Mouse (Mus musculus) spleen, postnatal 14 days (tissue): ENCODE results near the gene Fstl1.

Experiments used
- DNase-seq, 2 experiments: peaks; one replicate each; pipeline ENCODE4 v3.0.0; 2021 to 2022; ENCODE audit warnings: low spot score in 2 of 2

The Fstl1 gene

DNA sequence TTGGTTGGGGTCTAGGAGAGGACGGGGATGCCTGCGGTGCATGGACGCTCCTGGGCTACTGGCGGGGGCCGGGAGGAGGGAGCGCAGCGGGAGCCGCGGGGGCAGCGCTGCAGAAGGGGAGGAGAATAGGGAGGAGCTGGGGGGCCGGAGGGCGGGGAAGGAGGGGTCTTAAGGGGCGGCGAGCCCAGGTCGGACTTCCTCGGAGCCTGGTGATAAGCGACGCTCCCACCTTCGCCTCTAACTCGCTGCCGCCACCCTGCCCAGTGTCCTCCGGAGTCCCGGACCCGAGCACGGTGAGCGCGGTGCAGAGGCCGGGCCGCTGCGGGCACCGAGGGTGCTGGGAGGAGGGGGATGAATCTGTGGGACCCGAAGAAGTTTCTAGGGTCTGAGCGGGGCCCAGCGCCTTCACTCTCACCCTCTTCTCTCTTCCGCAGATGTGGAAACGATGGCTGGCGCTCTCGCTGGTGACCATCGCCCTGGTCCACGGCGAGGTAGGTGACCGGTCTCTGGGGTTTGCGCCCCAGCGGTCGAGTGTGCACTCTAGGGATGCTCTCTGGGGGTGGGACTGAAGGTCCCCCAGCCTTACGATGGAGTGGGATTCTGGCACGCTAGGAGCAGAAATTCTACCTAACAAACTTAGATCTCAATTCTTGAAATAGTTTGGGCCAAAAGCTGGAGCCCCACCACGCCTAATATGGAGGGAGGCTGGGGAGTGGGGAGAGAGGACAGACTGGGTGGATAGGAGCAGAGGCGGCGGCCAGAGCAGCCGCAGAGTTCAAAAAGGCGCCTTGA, at the start of gene Fstl1:
TSS of gene Fstl1 (plus strand) at position 14 of the 792 bp plus-strand sequence.
- DNase-seq: no peak

DNA sequence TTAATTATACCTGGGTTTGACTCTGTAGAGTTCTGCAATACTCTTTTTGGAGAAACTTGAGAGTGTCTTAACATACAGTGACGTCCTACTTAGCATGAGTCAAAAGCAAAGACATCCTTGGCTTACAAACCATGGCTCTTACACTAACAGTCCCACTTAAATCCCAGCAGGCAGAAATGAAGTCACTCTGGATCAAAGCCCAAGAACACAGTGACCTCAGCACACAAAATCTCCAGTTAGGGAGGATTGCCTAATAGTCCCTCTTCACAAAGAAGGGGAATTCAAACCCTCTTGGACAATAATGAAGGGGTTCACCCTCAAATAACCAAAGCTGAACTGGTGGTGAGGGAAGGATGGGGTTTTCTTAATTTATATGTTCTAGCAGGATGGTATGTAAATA, 48.0 kb upstream of the Fstl1 start:
- DNase-seq: no peak

DNA sequence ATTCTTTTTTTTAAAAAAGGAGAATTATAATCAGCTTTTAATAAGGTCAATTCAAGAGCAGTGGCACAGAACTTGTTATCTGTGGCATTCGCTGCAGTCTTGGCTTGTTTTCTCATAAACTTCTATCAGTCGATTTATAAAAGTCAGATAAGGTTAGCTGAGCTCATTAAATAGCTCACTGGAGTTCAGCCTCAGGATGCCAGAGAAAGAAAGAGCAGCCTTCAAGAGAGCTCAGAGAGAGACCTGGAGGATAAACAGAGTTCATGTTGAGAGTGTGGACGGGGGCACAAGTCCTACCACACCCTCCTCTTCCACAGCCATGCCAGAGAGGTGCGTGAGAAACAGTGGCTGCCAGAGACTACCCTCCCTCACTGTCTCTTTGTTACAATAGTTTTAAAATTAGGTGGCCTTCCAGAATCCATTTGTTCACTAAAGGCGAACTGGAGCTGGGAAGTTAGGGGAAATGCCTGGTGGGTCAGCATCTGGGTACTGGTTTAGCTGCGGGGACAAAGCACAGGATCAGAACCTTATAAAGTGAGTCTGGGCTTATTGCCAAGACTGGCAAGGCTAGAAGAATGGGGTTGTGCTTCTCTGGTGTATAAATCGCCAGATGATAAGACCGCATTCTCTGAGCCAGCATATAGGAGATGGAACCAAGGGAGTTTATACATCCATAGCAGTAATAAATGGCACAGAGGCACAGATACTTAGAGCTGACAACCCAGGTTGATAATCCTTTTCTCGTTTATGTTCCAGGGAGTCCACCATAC, 47.1 kb upstream of the Fstl1 start:
- DNase-seq: no peak

DNA sequence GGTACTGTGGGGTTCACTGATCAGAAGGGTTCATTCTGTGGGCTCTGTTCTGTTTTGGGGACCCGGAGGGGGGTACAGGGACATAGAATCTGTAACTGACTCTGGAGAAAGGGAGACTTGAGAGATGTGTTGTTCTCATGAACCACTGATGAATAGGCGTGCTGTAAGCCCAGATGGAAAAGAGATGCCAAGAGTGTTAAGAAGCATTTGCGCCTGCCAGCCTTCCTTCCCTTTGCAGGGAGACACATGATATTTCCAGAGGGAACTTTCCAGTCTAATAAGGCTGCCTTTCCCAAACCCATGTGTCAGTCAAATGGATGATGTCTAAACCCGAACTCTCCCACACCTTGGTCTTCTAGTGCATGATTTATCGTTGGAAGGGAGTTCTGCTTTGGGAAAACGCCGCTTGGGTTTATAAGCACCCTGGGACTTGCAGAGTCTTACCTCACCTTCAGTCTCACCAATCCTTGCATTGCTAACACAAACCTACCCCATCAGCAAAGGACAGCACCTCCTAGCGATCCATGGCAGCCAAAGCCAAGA, 46.3 kb upstream of the Fstl1 start:
- no peak for DNase-seq

DNA sequence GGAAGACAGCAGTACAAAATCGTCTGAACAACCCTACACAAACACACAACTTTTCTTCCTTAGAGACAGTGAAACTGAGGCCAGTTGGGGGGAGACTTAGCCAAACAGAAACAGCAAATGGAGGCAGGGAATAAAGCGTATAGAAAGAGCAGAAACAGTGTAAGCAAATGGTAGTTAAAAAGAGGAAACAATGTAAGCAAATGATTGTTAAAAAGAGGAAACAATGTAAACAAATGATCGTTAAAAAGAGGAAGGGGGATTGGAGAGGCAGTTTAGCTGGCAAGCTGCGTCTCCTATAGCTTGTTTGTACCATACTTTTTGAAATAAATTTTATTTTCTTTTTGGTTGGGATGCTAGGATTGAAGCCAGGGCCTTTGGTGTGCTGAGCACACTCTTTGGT, 45.2 kb upstream of the Fstl1 start:
- no peak for DNase-seq

DNA sequence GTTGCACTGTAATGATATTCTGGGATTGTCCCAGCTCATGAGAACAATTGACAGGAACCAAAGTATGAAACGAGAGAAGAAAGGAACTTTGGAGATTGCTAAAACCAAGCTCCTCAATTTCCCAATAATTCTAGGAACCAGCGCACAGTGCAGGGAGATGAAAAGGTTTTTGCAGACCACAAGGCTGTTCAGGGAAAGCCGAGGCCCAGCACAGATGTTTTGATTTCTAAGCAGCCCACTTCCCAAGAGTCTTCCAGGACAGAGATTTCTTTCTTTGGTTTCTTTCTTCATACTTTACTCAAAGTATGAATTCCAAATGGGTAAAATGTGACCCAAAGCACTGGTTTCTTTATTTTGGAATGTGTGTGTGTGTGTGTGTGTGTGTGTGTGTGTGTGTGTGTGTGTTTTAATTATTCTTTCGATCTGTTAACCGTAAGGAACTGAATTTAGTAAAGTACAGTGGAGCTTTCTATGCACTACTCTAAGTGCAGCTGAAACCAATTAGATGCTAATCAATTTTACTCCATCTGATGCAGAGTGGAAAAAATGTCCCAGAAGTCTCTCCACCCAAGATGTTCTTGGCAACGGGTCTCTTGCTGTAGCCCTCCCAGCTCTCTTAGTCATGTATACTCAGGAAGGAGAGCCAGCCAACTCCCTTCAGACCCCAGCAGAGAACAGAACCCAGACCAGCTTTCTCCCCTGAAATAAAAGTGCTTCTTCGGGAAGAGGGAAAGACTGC, 44.5 kb upstream of the Fstl1 start:
- DNase-seq: no peak

DNA sequence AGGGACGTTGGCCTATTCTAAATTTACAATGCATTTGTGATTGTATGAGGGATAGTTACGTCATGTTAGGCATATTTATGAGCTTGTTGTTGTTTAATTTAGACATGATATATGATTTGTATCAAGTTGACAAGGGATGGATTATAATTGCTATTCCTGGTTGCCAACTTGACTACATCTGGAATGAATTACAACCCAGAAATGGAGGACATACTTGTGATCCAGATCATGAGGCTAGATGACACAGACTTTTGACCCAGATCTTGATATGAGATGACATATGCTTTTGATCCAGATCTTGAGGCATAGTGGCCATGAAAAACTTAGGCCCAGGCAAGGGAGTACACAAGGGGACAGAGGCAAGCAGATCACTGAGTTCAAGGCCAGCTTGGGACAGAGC, 36.6 kb upstream of the Fstl1 start:
- DNase-seq: no peak

DNA sequence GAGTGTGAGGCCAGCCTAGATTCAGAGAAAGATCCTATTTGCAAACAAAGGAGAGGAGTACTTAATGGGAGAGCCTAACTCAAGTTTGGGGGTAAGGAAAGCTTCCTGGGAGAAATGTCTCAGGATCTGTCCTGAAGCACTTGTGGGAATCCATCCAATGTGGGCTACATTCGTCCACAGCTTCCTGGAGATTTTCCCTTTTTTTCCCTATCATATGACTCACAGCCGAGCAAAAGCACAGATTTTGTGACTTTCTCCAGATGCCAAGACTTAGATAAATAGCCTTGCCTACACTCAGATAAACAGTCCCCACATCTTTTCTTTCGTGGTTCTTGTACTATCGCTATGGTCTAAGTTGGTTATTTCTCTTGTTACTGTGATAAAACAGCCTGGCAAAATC, 34.4 kb upstream of the Fstl1 start:
- DNase-seq: no peak

DNA sequence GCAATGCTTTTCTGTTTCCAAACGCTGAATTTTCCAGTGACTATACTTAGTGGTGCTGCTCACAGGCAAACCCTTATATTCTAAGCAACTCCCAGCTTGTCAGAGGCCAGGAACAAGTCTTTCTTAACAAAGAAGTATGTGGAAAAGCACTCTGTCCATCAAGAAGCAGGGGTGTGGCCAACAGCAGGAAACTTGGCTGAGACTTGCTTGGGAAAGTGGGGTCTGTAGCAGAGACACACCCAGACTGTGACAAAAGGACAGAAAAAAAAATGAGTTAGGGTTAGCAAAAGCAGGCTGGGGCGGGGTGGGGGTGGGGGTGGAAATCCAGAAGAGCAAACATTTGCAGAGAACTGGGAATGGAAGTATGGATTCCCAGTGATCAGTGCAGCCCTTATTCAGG, 23.8 kb upstream of the Fstl1 start:
- no peak for DNase-seq

DNA sequence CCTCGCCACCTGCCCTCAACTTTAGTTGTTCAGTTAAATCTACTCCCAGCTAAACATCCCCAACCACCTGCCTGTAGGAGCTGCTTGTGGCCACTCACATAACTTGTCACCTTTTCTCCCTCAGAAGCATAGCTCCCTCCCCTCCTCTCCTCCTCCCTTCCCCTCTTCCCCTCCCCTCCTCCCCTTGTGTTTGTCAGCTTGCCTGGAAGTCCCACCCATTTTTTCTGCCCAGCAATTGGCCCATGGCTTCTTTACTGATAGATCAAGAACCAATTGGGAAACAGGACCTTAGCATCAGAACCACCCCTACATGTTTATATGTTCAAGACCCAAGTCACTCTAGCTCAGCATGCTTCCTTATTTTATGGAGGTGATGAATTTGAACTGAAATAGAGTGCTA, 22.9 kb upstream of the Fstl1 start:
- no peak for DNase-seq

DNA sequence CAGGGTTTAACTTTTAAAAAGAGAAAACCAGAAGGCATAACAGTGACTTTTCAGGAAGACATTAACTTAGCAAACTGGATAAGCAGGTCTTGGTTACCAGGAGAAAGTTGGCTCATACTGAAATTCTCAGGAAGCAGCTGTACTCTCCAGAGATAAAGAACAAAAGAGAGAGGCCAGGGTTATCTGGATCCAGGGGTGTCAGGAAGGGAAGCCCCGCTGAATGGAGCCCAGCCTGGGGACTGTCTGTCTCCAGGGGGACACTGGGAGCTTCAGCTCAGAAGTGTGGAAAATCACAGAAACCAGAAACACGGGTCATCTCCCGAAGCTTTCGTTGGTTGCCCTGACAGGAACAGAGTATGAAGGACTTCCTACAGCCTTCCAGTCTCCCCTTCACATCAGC, 22.2 kb upstream of the Fstl1 start:
- DNase-seq: no peak

DNA sequence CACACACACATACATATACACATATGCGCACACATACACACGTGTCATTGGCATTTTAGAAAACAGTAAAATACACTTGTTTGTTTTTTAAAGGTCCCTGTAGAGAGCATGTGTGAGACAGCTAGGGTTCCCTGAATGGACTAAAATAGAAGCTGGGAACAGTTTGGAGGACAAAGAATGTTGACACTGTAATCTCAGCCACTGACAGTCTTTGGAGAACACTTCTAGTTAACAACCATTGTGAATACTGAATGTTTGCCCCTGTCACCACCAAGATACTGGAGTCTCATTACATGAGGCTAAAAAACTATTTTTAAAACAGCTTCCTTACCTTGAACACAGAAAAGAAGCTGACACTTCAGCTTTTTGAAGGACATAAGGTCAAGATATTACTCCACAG, 19.4 kb upstream of the Fstl1 start:
- no peak for DNase-seq

DNA sequence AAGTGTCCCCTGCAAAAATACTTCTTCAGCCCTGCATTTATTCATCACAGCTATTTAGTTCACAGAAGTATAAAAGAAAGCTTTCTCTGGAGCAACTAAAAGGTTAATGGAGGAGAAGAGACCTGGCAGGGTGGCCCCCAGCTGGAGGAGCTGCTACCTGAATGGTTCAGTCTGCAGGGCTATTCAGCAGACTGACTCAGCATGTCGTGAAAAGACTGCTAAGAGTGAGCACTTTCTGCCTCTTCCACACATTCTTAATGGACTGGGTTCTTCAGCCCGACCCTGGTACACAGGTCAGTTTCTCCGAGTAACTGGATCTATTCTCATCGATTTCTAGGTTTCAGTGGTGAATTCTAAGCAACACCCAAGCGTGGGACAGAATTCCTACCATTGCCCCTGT, 12.9 kb upstream of the Fstl1 start:
- DNase-seq: no peak

DNA sequence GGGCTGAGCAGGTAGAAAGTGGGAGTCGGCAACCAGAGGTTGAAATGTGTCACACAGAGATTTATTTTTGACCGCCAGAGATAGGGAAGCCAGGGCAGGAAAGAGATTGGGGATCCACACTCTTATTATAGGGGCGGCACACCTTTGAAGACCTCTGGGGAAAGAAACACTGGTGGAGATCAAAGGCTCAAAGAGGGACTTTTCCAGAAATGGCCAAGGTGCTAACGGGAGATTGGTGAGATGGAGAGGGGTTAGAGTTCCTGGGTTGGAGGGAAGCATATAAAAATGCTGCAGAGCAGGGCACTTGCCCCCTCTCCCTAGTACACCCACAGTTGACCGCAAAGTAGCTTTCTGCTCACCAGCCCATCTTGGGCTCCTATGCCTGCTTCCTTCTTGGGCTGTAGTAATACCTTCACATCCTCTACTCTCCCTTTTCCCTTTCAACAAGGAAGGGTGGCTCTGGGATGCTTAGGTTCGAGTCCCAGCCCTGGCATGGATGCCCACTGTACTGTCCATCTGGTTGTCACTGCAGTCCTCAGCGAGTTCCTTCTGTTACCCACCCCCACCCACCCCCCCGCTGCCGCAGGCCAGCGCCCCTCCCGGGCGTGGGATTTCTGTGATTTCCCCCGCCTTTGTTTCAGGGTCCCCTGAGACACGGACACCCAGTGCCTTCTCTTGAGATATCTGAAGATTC, 360 bp upstream of the Fstl1 start:
- no peak for DNase-seq

DNA sequence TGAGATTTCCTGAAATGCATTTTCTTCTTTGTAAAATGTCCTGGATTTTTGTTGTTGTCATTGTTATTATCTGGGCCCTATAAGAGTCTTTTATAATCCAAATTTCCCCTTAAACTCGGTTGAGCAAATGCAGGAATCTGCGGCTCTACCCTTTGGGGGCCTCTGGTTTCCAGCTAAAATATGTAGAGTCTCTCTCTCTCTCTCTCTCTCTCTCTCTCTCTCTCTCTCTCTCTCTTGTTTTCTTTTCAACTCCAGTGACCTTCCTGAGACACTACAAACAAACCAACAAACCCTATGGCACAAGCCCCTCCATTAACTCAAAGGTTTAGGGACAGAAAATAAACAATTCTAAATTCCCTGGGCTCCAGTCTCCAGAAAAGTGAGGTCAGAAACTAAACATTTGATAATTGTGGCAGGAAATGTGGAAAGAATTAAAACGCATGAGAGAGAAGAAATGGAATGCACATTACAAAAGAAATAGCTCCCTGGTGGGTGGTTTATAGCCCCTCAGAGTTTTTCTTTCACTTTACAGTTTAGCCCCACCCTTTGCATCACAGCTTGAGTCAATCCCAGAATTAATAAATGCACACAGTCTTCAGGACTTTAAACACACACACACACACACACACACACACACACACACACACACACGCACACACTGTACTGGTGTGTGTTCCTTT, 1.3 kb downstream of the Fstl1 start:
- no peak for DNase-seq

DNA sequence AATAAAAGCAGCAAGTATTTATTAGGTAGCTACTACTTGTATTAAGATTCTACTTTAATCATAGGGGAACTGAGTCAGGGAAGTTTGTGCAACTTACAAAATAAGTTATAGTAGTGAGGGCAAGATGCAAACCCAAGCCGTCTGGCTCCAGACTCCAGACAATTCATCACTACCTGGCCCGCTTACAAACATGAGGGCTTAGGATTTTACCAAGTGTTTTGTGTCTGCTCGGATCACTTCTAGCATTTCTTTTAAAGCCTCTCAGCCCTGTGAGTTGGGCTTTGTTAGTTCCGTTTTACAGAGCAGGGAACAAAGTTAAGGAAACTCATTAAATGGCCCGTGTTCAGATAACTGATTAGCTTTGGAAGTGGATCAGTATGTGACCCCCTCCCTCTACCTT, 1.9 kb downstream of the Fstl1 start:
- DNase-seq: no peak

DNA sequence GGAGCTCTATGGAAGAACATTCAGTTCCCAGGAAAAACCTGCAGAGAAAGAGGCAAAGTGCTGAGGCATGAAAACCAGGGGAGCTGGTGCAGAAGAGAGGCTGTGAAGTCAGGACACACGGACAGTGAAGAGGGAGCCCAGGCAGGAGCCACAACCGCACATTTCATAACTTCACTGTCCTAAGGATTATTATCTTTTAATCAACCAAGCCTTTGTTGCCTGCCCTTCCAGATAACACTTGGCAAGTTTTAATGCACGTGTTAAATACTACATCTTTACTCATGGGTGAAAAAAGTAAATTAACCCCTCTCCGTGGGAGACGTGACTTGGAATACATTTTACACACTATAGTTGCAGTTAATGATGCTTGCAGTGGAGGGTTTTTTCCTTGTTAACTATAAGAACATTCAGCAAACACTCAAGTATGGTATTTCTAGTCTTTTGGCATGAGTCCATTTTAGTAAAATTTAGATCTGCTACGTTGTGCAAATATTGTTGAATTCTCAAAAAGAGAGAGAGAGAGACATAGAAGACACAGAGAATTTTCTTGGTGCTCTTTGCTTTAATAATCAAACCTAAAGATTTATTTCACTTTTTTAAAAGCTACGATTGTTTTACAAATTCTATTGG, 3.1 kb downstream of the Fstl1 start:
- DNase-seq: no peak

DNA sequence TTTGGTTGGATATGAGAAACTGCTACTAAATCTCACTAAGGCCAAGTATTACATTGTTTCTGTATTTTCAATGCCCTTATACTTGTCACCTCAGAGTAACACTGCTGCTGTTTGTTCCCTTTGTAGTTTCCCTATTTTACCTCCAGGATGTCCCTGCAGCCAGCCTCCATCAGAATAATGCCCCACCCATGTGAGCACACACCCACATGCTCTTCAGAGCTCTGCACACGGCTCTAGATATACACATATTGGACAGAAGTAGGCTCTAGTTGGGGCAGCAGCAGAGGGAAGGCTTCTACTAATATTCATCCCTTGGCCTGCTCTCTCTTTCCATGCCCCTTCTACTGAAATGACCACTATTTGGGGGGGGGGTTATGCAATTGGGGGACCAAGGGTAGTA, 3.7 kb downstream of the Fstl1 start:
- DNase-seq: no peak

DNA sequence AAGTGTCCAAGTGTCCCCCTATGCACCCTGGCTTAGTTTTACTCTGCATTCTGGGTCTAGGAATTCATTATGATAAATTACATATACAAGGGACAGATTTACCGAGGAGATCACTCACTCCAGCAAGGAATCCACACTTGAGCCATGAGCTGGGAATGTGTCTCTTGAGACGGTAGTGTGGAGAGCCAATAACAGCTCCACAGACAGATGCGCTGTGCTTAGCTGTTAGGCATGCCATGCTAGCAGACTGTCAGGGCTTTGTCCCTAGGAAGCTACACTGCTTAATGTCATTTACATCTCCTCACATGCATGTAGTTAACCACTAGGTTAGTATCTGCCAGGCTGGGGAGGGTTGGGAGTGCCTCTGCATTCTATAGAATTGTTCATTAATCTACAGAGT, 4.2 kb downstream of the Fstl1 start:
- DNase-seq: no peak

DNA sequence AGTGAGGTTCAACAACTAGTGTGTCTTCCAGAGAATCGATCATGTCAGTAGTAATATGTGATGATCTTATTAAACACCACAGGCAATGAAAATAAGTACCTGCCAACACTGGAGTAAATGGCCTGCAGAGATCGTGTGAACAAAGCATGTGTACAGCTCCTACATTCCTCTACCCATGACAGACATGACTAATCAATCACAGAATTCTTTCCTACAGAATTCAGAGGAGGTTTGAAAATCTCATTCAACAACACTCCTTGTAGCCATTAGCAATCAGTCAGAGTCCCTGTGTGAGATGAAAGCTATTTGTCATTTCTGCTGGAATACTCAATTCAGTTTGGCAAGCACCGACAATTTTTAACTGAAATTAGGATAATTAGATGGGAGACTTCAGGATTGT, 7.9 kb downstream of the Fstl1 start:
- DNase-seq: no peak
